Mouse (Mus musculus) liver, embryonic 14.5 days (tissue): ENCODE data around the gene Sap30l.

Experiments used
- CTCF ChIP-seq: IDR thresholded peaks from 2 replicates; pipeline ENCODE4 v1.5.1; 2016; ENCODE audit warnings: antibody characterized with exemption, low read depth, control low read depth
- EP300 ChIP-seq: IDR thresholded peaks from 2 replicates; pipeline ENCODE4 v1.6.1; 2016; ENCODE audit warnings: antibody characterized with exemption, low read depth

DNA sequence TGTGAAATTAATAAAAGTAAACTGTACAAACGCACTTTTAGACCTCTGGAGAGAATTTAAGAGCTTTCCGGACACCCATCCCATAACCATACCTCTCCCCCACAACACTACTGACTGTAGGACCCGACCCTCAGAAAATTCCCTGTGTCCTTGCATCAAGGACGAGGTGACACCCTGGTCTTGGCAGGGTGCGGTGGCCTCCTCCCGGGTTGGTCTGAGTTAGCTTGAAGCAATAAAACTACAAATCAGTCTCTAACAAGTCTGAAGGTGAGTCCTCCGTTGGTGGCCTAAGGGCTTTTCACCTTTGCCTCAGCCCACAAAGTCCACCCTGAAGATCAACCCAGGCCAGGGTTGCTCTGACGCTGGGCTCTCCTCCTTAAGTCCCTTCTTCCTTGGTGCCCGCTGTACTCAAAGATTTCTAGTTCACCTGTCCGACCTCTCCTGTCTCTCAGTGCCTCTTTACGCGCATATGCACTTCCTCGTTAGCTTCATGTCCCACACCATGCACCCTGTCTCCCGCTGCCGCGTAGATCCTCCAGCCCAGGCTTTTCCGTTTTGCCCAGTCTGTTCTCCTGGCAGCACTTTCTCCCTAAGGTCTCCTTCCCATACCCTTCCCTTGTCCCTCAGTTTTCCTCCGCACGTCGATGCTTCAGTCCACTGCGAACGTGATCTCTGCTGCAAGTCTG is 1.0 kb upstream of the Sap30l start:
- TF ChIP-seq CTCF, result no peak
- no peak for TF ChIP-seq EP300
